Mouse (Mus musculus) stomach, postnatal 0 days (tissue): ENCODE data around the gene Lrrc8e. TPM values are rescaled to one million over a fixed set of nuclear protein-coding genes. Genes with fewer than 3 reads are reported as not detected.

Experiments
- ATAC-seq: fragments of 200-750 bp; cut with Nextera tagmentation; 2 replicates; pipeline ENCODE4 v1.8.0; 2017; ENCODE audit not compliant: low FRiP score, low TSS enrichment
- DNase-seq: peaks from one replicate; pipeline ENCODE4 v3.0.0-alpha.2; 2016; ENCODE audit warnings: low spot score
- H3K27ac ChIP-seq: fragments of 300-500 bp; sonication (generic); replicated peaks from 2 replicates; pipeline ENCODE4 v1.5.1; 2014; ENCODE audit warnings: mild to moderate bottlenecking, control low read depth
- H3K27me3 ChIP-seq: fragments of 300-500 bp; sonication (generic); 2 replicates; pipeline ENCODE4 v1.6.1; 2014; ENCODE audit warnings: low read length; ENCODE audit not compliant: control insufficient read depth, insufficient read depth
- H3K36me3 ChIP-seq: fragments of 300-500 bp; sonication (generic); 2 replicates; pipeline ENCODE4 v1.6.1; 2014; ENCODE audit warnings: low read length, mixed read lengths; ENCODE audit not compliant: control insufficient read depth, insufficient read depth
- H3K4me1 ChIP-seq: fragments of 300-500 bp; sonication (generic); replicated peaks from 2 replicates; pipeline ENCODE4 v1.6.1; 2014; ENCODE audit warnings: antibody characterized with exemption; ENCODE audit not compliant: control insufficient read depth, insufficient read depth
- H3K4me2 ChIP-seq: fragments of 300-500 bp; sonication (generic); replicated peaks from 2 replicates; pipeline ENCODE4 v1.6.1; 2014; ENCODE audit warnings: low read depth, mild to moderate bottlenecking, control low read depth, moderate library complexity
- H3K4me3 ChIP-seq: fragments of 300-500 bp; sonication (generic); 2 replicates; pipeline ENCODE4 v1.5.1; 2014; ENCODE audit warnings: low read depth, low read length, control low read depth
- H3K9ac ChIP-seq: fragments of 300-500 bp; sonication (generic); 2 replicates; pipeline ENCODE4 v1.6.1; 2014; ENCODE audit warnings: mild to moderate bottlenecking, low read length, control low read depth, mixed read lengths
- H3K9me3 ChIP-seq: fragments of 300-500 bp; sonication (generic); 2 replicates; pipeline ENCODE4 v1.6.1; 2016; ENCODE audit warnings: low read length; ENCODE audit not compliant: control insufficient read depth
- CTCF ChIP-seq: IDR thresholded peaks from 2 replicates; pipeline ENCODE4 v1.5.1; 2016; ENCODE audit warnings: antibody characterized with exemption, low read depth, mild to moderate bottlenecking, moderate library complexity
- EP300 ChIP-seq: optimal IDR thresholded peaks from 2 replicates; pipeline ENCODE3; 2016; ENCODE audit warnings: antibody characterized with exemption
- WGBS: fragments of 180-500 bp; shearing (Covaris S2); extraction: QIAGEN DNeasy Blood & Tissue Kit; methylation state at CpG from one replicate; pipeline ENCODE4 v1.1.7; 2014; 5-methylcytosine and 5-hydroxymethylcytosine counted together
- polyA plus RNA-seq: library from polyadenylated mRNA; unstranded; fragments of >200 nt; fragmentation: Nextera tagmentation; extraction: Ambion mirVana; gene quantifications from 2 replicates; pipeline ENCODE4 v1.2.1, GENCODE M21; 2015

Gene Lrrc8e
- polyA plus RNA-seq, 1 experiment from 2014 or later: 9.8 TPM

DNA sequence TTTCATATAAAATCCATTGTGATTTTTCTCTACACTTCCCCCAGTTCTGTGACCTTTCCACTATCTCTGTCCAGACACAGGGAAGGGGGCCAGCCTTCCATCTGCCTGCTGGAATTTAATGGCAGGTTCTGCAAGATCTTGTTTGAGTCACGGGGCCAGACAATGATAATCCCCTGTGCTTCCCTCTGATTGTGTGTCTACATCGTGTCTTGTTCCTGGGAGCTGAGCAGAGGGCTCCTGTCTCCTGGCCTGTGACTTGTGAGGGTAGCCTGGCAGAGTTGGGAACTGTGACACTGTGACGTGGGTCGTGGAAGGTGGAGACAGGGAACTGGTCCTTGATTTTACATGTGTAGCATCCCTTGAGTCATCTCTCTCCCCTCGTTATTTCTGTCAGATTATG lies 3.2 kb downstream of the Lrrc8e start:
- no peaks in the 10 kb centered on the region for H3K27me3 ChIP-seq
- DNase-seq: no peak
- H3K36me3 ChIP-seq: no peaks in the 10 kb centered on the region
- no peak overlapping the region for H3K9ac ChIP-seq
- no peak for ATAC-seq
- no peaks in the 10 kb centered on the region for H3K4me1 ChIP-seq
- no peak for TF ChIP-seq EP300
- no peak for TF ChIP-seq CTCF
- no peaks in the 10 kb centered on the region for H3K9me3 ChIP-seq
- H3K4me3 ChIP-seq: no peak overlapping the region
- no peak overlapping the region for H3K27ac ChIP-seq
- H3K4me2 ChIP-seq: no peak overlapping the region
- WGBS: 70% methylated on average over 5 of the region's 5 CpGs

DNA sequence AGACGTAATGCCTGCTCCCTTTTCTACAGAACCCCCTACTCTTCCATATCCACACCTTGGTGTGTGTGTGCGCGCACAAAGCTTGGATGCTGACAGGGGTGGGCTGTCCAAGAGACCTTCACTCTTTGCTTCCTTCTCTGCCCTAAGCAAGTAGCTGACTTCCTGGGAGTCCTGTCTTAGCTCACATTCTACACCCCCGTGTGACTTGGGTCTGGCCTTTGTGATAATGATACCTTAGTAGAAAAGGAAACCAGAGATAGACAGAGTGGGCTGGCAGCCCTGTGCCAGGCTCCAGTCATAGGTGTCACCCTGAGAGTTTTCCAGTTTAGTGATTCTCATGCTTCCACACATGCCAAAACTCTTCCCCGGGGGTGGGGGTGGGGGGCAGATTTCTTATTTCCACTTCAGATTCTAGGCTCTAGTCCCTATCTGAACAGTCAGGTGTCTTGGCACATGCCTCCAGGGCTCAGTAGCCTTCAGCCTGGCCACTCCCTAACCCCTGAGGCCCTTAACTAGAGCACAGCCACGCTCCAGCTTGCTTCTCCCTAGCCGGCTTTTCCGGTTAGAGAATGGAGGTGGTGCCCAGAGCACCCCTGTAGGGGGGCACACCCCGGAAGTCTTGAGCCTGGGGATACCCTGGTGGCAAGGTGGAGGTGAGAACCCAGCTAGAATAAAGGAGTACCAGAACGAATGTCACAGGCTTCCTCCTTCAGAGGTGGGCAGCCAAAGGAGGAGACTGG lies 4.2 kb downstream of the Lrrc8e start:
- TF ChIP-seq EP300: no peak
- TF ChIP-seq CTCF: 0 out of 2 replicates have a peak, but pooled peaks have one; percentile 4
- H3K27me3 ChIP-seq: no peaks in the 10 kb centered on the region
- no peaks in the 10 kb centered on the region for H3K4me1 ChIP-seq
- peak; percentile 80 for DNase-seq
- ATAC-seq: peak; percentile 91
- peak overlapping the region; percentile 83 for H3K27ac ChIP-seq
- peak overlapping the region; percentile 17; the same call in 1 of the 2 replicates for H3K4me2 ChIP-seq
- H3K4me3 ChIP-seq: no peak overlapping the region
- H3K9me3 ChIP-seq: no peaks in the 10 kb centered on the region
- WGBS: 51% methylated on average over 10 of the region's 10 CpGs
- H3K36me3 ChIP-seq: no peaks in the 10 kb centered on the region
- peak overlapping the region; percentile 23; the same call in 1 of the 2 replicates for H3K9ac ChIP-seq

DNA sequence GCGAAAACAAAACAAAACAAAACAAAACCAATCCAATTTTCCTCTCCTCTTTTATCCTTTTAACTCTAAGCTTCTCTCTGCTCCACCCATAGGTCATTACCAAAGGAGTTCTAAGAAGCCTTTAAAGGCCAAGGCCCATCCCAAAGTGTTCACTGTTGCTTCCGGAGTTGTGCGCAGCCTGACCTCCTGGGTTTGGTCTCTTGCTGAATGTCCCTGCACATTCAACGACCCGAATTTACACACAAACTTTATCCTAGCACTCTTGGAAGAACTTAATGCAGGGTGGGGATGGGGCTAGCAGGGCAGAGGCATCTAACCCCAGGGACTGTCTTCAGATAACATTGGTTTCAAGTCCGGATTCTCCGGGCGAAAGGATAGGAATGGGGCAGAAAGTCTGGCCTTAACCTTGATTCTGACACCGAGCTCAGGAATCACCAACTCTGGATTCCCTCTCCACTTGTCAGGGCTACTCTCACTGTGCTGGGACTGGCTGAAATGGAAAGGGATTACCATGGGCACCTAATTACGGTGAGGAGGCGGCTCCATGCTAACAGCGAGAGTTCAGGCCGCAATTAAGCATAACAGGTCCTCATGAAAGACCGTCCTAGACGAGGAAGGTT lies 11.3 kb downstream of the Lrrc8e start:
- ATAC-seq: no peak; the same call in 1 of the 2 replicates
- Histone ChIP-seq H3K27me3 (no peaks in the 10 kb centered on the region; the same call in 1 of the 2 replicates), H3K9me3 (no peaks in the 10 kb centered on the region), H3K9ac (peak overlapping the region; percentile 69), H3K27ac (peak overlapping the region; percentile 98), H3K4me3 (peak overlapping the region; percentile 79), H3K36me3 (peaks cover 6% of the 10 kb centered on the region; the same call in 1 of the 2 replicates), H3K4me2 (peak overlapping the region; percentile 96), H3K4me1 (peaks cover 4% of the 10 kb centered on the region; the same call in 1 of the 2 replicates)
- WGBS: 13% methylated on average over 15 of the region's 15 CpGs
- TF ChIP-seq CTCF (no peak), EP300 (no peak)
- no peak for DNase-seq

DNA sequence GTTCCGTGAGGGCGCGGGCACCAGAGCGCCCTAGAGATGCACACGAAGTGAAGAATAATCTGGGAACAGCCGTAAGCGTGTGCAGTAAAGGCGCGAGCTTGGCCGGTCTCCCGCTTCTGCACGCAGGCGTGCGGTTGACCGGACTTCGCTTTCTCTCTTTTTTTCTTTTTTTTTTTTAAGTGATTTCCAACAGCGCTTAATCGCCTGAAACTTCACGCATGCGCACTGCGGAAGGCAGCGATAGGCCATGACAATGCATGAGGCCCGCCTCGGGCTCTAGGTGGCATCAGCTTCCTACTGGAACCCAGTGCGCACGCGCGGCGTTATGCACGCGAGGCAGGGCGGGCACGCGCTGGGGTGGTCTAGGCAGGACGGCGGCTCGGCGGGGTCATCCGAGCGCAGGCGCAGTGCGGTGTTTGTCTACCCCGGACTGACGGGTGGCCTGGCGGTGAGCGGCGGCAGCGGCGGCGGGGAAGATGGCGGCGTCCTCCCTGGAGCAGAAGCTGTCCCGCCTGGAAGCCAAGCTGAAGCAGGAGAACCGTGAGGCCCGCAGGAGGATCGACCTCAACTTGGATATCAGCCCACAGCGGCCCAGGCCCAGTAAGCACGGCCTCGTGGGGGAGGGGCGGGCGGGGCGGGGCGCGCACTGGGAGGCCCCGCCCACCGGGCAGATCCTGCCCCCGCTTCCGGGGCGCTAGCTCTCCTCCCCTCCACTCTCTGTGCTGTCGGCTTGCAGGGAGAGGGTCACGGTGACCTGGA lies 12.0 kb downstream of the Lrrc8e start, which contains the start of the genes Map2k7 and Gm49320:
TSS of gene Map2k7 (plus strand) at position 307 of the 759 bp plus-strand sequence.
TSS of gene Gm49320 (plus strand) at position 432 of the 759 bp plus-strand sequence.
- peaks cover 4% of the 10 kb centered on the region; the same call in 1 of the 2 replicates for H3K4me1 ChIP-seq
- under 1% methylated on average over 57 of the region's 71 CpGs for WGBS
- H3K9ac ChIP-seq: peak within 1 kb of the TSS; percentile 83
- peak within 1 kb of the TSS; percentile 96 for H3K4me2 ChIP-seq
- DNase-seq (peak; percentile 99), ATAC-seq (peak; percentile 94)
- peak within 1 kb of the TSS; percentile 98 for H3K27ac ChIP-seq
- no peak for TF ChIP-seq EP300
- TF ChIP-seq CTCF: peak; percentile 69
- peak within 1 kb of the TSS; percentile 79 for H3K4me3 ChIP-seq
- H3K36me3 ChIP-seq: peaks cover 10% of the 10 kb centered on the region; the same call in 1 of the 2 replicates
- H3K27me3 ChIP-seq: no peaks in the 10 kb centered on the region; the same call in 1 of the 2 replicates
- no peaks in the 10 kb centered on the region for H3K9me3 ChIP-seq

DNA sequence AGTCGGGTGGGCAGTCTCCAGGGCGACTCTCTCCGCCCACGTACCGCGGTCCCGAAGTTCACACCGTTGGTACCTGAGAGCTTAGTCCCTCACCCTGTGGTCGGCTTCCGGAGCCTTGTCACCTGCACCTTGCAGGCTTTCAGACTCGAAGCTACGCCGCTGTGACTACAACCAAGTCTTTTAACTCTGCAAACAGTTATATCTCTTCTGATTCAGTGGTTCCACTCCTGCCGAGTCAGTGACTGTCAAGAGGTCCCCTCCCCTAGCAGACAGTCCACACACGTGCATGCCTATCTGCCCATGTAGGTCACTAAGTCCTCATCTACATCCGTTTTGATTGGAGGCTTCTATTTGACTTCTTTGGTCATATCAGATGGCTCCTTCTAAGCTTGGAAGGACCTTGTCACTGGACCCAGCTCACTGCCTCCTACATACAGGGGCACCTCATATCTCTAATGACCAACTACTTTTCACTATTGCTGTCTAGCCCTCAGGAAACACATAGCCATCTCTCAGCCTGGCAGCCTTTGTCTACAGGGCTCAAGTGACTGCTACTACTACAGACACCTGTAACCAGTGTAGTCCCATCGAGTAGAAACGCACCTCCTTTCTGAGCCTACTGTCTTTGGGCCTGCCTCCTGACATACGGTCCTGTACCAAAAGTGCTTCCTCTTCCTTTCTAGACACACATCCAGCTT lies 12.7 kb downstream of the Lrrc8e start:
- Histone ChIP-seq H3K4me2 (peak overlapping the region; percentile 96), H3K36me3 (peaks cover 15% of the 10 kb centered on the region), H3K9ac (peak overlapping the region; percentile 83), H3K4me3 (peak overlapping the region; percentile 79), H3K27ac (peak overlapping the region; percentile 98), H3K9me3 (no peaks in the 10 kb centered on the region), H3K4me1 (peaks cover 4% of the 10 kb centered on the region; the same call in 1 of the 2 replicates), H3K27me3 (no peaks in the 10 kb centered on the region; the same call in 1 of the 2 replicates)
- no peak for DNase-seq
- peak; percentile 64 for ATAC-seq
- 10% methylated on average over 19 of the region's 19 CpGs for WGBS
- TF ChIP-seq CTCF (no peak), EP300 (no peak)
